ENCODE assay signal across 9 mouse cellular contexts in the genomic region with DNA sequence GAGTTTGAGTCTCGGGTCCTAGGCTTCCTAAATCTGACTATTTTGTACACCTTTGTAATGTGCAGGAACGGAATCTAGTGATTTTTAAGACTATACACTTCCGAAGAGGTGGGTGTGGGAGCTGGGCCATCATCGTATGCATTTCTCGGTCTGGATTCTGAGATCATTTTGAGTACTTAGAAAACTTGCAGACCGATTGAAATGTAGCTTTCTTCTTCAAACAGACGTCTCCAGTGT. TPM values are rescaled to one million over a fixed set of nuclear protein-coding genes. Genes with fewer than 3 reads are reported as not detected.
A peak's percentile ranks its signal among the peaks of the same experiment; 100 is the strongest.
DNase-seq lines count a peak whose midpoint lies in the region; ATAC-seq and TF ChIP-seq lines count a peak whose summit lies in the region.
"Had no signal": no experiment of that assay in that cellular context is flagged by ENCODE, and none has a peak within 500 bp of the region (broad histone marks: within the 10 kb centered on the region; RNA-seq: fewer than 3 reads in every experiment).

A gene (plus strand): TSS at position 138 of the 237 bp plus-strand sequence.

- H3K4me1 ChIP-seq in testis, adult 2 months (ENCODE audit: control insufficient read depth, insufficient read depth, low read length): peaks cover 3% of the 10 kb centered on the region
- H3K4me1 ChIP-seq in limb, embryonic 10.5 days: peaks cover 12% of the 10 kb centered on the region
- peaks cover 19% of the 10 kb centered on the region for H3K4me1 ChIP-seq in stomach, embryonic 14.5 days (ENCODE audit: control insufficient read depth, insufficient read depth, low read length)

- peak within 1 kb of the TSS; percentile 93 for H3K4me3 ChIP-seq in gastrocnemius, adult 2 months
- H3K4me3 ChIP-seq in testis, adult 2 months (ENCODE audit: control insufficient read depth, low read depth, low read length): peak within 1 kb of the TSS; percentile 96
- H3K4me3 ChIP-seq in limb, embryonic 10.5 days: peak within 1 kb of the TSS; percentile 82
- H3K4me3 ChIP-seq in stomach, embryonic 14.5 days (ENCODE audit: low read depth, low read length): peak within 1 kb of the TSS; percentile 96

- intact Hi-C loops in gastrocnemius, adult 2 months (cut with DNase I): no loop called here

- H3K9me3 ChIP-seq in limb, embryonic 10.5 days (replicated peaks): no peaks in the 10 kb centered on the region
- H3K9me3 ChIP-seq in stomach, embryonic 14.5 days (ENCODE audit: control insufficient read depth, low read depth, low read length): no peaks in the 10 kb centered on the region

- H3K36me3 ChIP-seq in testis, adult 2 months (ENCODE audit: control insufficient read depth, insufficient read depth, low read length): no peaks in the 10 kb centered on the region
- peaks cover 10% of the 10 kb centered on the region; the same call in 1 of the 2 replicates for H3K36me3 ChIP-seq in limb, embryonic 10.5 days
- no peaks in the 10 kb centered on the region for H3K36me3 ChIP-seq in stomach, embryonic 14.5 days (ENCODE audit: control insufficient read depth, insufficient read depth, low read length)

- H3K4me2 ChIP-seq in stomach, embryonic 14.5 days (replicated peaks; ENCODE audit: low read depth, low read length): peak within 1 kb of the TSS; percentile 83

- WGBS in limb, embryonic 10.5 days: 5% methylated on average over 7 of the region's 7 CpGs
- WGBS in stomach, embryonic 14.5 days: under 1% methylated on average over 7 of the region's 7 CpGs

- peak within 1 kb of the TSS; percentile 98 for H3K27ac ChIP-seq in gastrocnemius, adult 2 months
- H3K27ac ChIP-seq in testis, adult 2 months (ENCODE audit: control insufficient read depth, insufficient read depth, low read depth, low read length): peak within 1 kb of the TSS; percentile 93
- peak within 1 kb of the TSS; percentile 98 for H3K27ac ChIP-seq in limb, embryonic 10.5 days
- H3K27ac ChIP-seq in stomach, embryonic 14.5 days (ENCODE audit: low read length): peak within 1 kb of the TSS; percentile 100

- no peaks in the 10 kb centered on the region for H3K27me3 ChIP-seq in testis, adult 2 months (ENCODE audit: control insufficient read depth, insufficient read depth, low read length)
- H3K27me3 ChIP-seq in limb, embryonic 10.5 days (ENCODE audit: low read depth, poor library complexity, severe bottlenecking): no peaks in the 10 kb centered on the region
- H3K27me3 ChIP-seq in stomach, embryonic 14.5 days (ENCODE audit: control insufficient read depth, insufficient read depth, low read length): no peaks in the 10 kb centered on the region
- H3K27me3 ChIP-seq: Patski had no signal

- DNase-seq in gastrocnemius, adult 2 months: no peak
- no peak for DNase-seq in gastrocnemius, postnatal 4 days (ENCODE audit: low spot score in 2 of 2)
- DNase-seq in testis, postnatal 14 days (ENCODE audit: low spot score): no peak
- DNase-seq in limb, embryonic 10.5 days (ENCODE audit: low spot score): no peak
- no peak for DNase-seq in cerebellum, postnatal 4 days (ENCODE audit: low spot score in 2 of 2)
- no peak for DNase-seq in kidney, postnatal 4 days

- peak within 1 kb of the TSS; percentile 87 for H3K9ac ChIP-seq in stomach, embryonic 14.5 days (replicated peaks; ENCODE audit: low read depth, low read length)

- TF ChIP-seq CTCF in gastrocnemius, adult 2 months (IDR thresholded peaks at IDR 0.05): no peak
- no peak for TF ChIP-seq CTCF in testis, adult 2 months (IDR thresholded peaks at IDR 0.05; ENCODE audit: control insufficient read depth, insufficient read depth, insufficient replicate concordance, low read depth, low read length)

- no peak for TF ChIP-seq POLR2A in testis, adult 2 months (IDR thresholded peaks at IDR 0.05; ENCODE audit: control insufficient read depth, low read depth, low read length)

- no peak for ATAC-seq in stomach, embryonic 14.5 days (ENCODE audit: insufficient number of reproducible peaks, insufficient read depth, low FRiP score, low read depth)

RNA-seq across cellular contexts. Expression of the gene that starts here (rescaled TPM):
- under 1 TPM; 0.47 to 0.56 TPM for total RNA-seq in gastrocnemius, adult 2 months (2021)
- 1 to 10 TPM; 1.4 to 2.1 TPM for total RNA-seq in gastrocnemius, postnatal 4 days (2021)
- polyA plus RNA-seq in testis, adult 2 months (2012; rRNA removed): 0.61 and 1.6 TPM in 2 replicates
- polyA plus RNA-seq in limb, embryonic 10.5 days (2016; fragmentation: Nextera tagmentation; extraction: Ambion mirVana): 5.0 and 5.7 TPM in 2 replicates
- 5.9 and 6.1 TPM in 2 replicates for polyA plus RNA-seq in stomach, embryonic 14.5 days (2014; fragmentation: Nextera tagmentation; extraction: Ambion mirVana)
